Mouse (Mus musculus): Measurements from ENCODE around the gene Lca5.

GRCm38 (mm10) chr9:83400783-83401182, 40.1 kb downstream of the Lca5 start:
- no peak for TF ChIP-seq POLR2A (IDR thresholded peaks at IDR 0.05; ENCODE audit: low read depth, low read length)
- no peak for TF ChIP-seq CTCF (IDR thresholded peaks at IDR 0.05; ENCODE audit: extremely low read depth, insufficient read depth, insufficient read length, insufficient replicate concordance)
